Mouse (Mus musculus) forebrain, embryonic 14.5 days (tissue): ENCODE results near the gene Lmo1. TPM values are rescaled to one million over a fixed set of nuclear protein-coding genes. Genes with fewer than 3 reads are reported as not detected.

Experiments used
- ATAC-seq: fragments of 200-750 bp; cut with Nextera tagmentation; 2 replicates; pipeline ENCODE4 v1.8.0; 2017; ENCODE audit warnings: mild to moderate bottlenecking, moderate library complexity
- DNase-seq: peaks from one replicate; pipeline ENCODE4 v3.0.0-alpha.2; 2015; ENCODE audit warnings: low spot score
- H3K27ac ChIP-seq: fragments of 300-500 bp; sonication (generic); 2 replicates; pipeline ENCODE4 v1.5.1; 2014; ENCODE audit warnings: low read depth, mild to moderate bottlenecking, control low read depth, low read length, moderate library complexity
- H3K27me3 ChIP-seq: fragments of 300-500 bp; sonication (generic); replicated peaks from 2 replicates; pipeline ENCODE4 v1.6.1; 2014; ENCODE audit warnings: low read length, control low read depth, mixed read lengths; ENCODE audit not compliant: control insufficient read depth, insufficient read depth
- H3K36me3 ChIP-seq: fragments of 300-500 bp; sonication (generic); 2 replicates; pipeline ENCODE4 v1.6.1; 2014; ENCODE audit warnings: low read length, control low read depth; ENCODE audit not compliant: control insufficient read depth, insufficient read depth
- H3K4me1 ChIP-seq: fragments of 300-500 bp; sonication (generic); 2 replicates; pipeline ENCODE4 v1.6.1; 2014; ENCODE audit warnings: antibody characterized with exemption, low read length, control low read depth; ENCODE audit not compliant: control insufficient read depth, insufficient read depth
- H3K4me2 ChIP-seq: fragments of 300-500 bp; sonication (generic); 2 replicates; pipeline ENCODE4 v1.6.1; 2014; ENCODE audit warnings: mild to moderate bottlenecking, control low read depth, low read length
- H3K4me3 ChIP-seq: fragments of 300-500 bp; sonication (generic); 2 replicates; pipeline ENCODE4 v1.5.1; 2014; ENCODE audit warnings: low read depth, low read length, control low read depth
- H3K9ac ChIP-seq: fragments of 300-500 bp; sonication (generic); 2 replicates; pipeline ENCODE4 v1.6.1; 2014; ENCODE audit warnings: mild to moderate bottlenecking, low read length, control low read depth, moderate library complexity
- H3K9me3 ChIP-seq: fragments of 300-500 bp; sonication (generic); replicated peaks from 2 replicates; pipeline ENCODE4 v1.6.1; 2016; ENCODE audit warnings: low read length, control low read depth, mixed read lengths; ENCODE audit not compliant: control insufficient read depth
- WGBS: fragments of 180-500 bp; shearing (Covaris S2); extraction: QIAGEN DNeasy Blood & Tissue Kit; methylation state at CpG from one replicate; pipeline ENCODE4 v1.1.7; 2014; 5-methylcytosine and 5-hydroxymethylcytosine counted together
- polyA plus RNA-seq: library from polyadenylated mRNA; unstranded; fragments of >200 nt; fragmentation: Nextera tagmentation; extraction: Ambion mirVana; gene quantifications from 2 replicates; pipeline ENCODE4 v1.2.1, GENCODE M21; 2014

Gene Lmo1
- polyA plus RNA-seq, 1 experiment from 2014 or later: 72.5 TPM

DNA sequence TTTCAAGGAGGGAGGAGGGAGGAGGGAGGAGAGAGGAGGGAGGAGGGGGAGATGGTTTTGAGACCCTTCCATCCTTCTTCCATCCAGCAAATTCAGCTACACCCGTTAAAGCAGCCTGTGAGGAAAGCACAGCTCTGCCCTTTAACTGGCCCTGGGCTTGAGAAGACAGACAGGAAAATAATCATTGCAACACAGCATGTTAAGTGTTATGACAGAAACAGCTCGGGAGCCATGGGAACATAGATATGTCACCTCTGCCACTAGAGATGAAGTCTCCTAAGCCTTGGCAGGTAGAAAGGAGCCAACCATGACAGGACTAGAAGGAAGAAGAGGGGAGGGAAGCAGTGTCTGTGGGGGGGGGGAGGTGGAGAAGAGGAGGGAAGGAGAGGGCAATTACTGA lies 31.4 kb upstream of the Lmo1 start:
- no peak overlapping the region for H3K9ac ChIP-seq
- H3K27ac ChIP-seq: no peak overlapping the region
- DNase-seq: no peak
- H3K4me3 ChIP-seq: no peak overlapping the region
- peaks cover 4% of the 10 kb centered on the region for H3K4me1 ChIP-seq
- WGBS: 78% methylated on average over 2 of the region's 2 CpGs
- H3K9me3 ChIP-seq: no peaks in the 10 kb centered on the region
- H3K4me2 ChIP-seq: no peak overlapping the region
- H3K36me3 ChIP-seq: no peaks in the 10 kb centered on the region
- ATAC-seq: no peak
- H3K27me3 ChIP-seq: peaks cover 23% of the 10 kb centered on the region

GRCm38 (mm10) chr7:109203140-109203539 lies 28.1 kb upstream of the Lmo1 start:
- Histone ChIP-seq H3K36me3 (no peaks in the 10 kb centered on the region), H3K9me3 (no peaks in the 10 kb centered on the region), H3K4me3 (no peak overlapping the region), H3K9ac (no peak overlapping the region), H3K27ac (no peak overlapping the region), H3K27me3 (peaks cover 40% of the 10 kb centered on the region), H3K4me1 (peaks cover 4% of the 10 kb centered on the region), H3K4me2 (no peak overlapping the region)
- WGBS: 65% methylated on average over 3 of the region's 3 CpGs
- no peak for DNase-seq
- ATAC-seq: no peak

GRCm38 (mm10) chr7:109200559-109200958 lies 25.6 kb upstream of the Lmo1 start:
- Histone ChIP-seq H3K4me2 (no peak overlapping the region), H3K9ac (no peak overlapping the region), H3K27ac (no peak overlapping the region), H3K27me3 (peaks cover 51% of the 10 kb centered on the region), H3K4me1 (peaks cover 11% of the 10 kb centered on the region), H3K36me3 (no peaks in the 10 kb centered on the region), H3K4me3 (no peak overlapping the region), H3K9me3 (no peaks in the 10 kb centered on the region)
- 86% methylated on average over 3 of the region's 3 CpGs for WGBS
- ATAC-seq (no peak), DNase-seq (no peak)

GRCm38 (mm10) chr7:109197161-109197650 lies 22.2 kb upstream of the Lmo1 start:
- no peak overlapping the region for H3K4me3 ChIP-seq
- 44% methylated on average over 3 of the region's 3 CpGs for WGBS
- peaks cover 70% of the 10 kb centered on the region for H3K27me3 ChIP-seq

DNA sequence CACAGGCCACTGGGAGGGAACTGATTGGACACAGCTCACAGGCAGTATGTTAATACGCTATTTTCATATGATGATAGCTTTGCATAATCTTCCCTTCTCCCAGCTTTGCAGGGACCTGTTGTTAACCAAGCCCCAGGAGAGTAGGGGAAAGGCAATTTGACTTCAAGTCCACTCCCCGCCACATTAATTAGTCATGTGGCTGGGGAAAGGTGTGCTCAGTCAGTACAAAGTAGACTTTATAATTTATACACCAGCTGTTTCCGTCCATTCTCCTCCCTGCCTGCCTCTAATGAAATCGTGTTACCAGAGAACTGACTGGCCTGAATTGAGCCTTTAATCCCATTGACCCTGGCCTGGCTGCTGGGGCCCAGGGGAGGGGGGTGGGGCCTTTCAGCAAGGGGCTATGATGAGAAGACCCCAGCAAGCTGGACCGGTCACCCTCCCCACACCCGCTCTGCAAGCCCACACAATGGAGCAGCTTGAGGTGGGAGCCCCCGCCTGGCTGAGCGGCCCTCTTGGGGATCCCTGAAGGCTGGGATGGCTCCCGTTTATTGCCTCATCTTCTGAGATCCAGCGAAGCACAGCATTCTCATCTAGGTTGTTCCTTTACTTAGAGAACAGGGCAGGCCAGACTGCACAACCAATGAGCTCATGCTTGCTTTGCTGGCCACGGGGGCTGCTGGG lies 21.5 kb upstream of the Lmo1 start:
- Histone ChIP-seq H3K9me3 (no peaks in the 10 kb centered on the region), H3K27me3 (peaks cover 69% of the 10 kb centered on the region), H3K4me3 (no peak overlapping the region), H3K9ac (no peak overlapping the region), H3K36me3 (no peaks in the 10 kb centered on the region), H3K27ac (peak overlapping the region; percentile 22; the same call in 1 of the 2 replicates), H3K4me2 (no peak overlapping the region), H3K4me1 (peaks cover 26% of the 10 kb centered on the region)
- 0 out of 2 replicates have a peak, but pooled peaks have one; percentile 8 for ATAC-seq
- WGBS: 3% methylated on average over 11 of the region's 11 CpGs
- peak; percentile 37 for DNase-seq

More at GRCm38 (mm10) chr7:109197161-109197650, 22.2 kb upstream of the Lmo1 start:
- Histone ChIP-seq H3K36me3 (no peaks in the 10 kb centered on the region), H3K4me2 (no peak overlapping the region), H3K4me1 (peaks cover 20% of the 10 kb centered on the region), H3K9me3 (no peaks in the 10 kb centered on the region), H3K9ac (no peak overlapping the region), H3K27ac (no peak overlapping the region)
- DNase-seq (no peak), ATAC-seq (no peak)

DNA sequence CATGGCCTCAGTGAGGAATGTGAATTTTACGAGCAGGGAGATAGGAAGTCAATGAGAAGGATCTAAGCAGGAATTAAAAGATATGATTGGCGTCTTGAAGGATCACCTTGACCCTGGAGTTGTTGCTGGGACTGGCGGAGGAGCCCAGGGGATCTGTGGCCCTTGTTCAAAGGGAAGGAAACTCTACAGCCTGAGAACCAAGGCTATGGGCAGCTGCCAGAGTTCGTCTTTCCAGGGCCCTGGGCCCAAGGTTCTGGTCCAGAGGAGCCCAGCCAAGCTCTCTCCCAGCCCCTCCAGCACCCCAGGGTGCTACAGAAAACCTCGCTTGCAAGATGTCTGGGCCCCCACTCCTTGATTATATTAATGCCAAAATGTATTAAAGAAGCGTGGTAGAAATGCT lies 21.0 kb upstream of the Lmo1 start:
- no peaks in the 10 kb centered on the region for H3K9me3 ChIP-seq
- no peaks in the 10 kb centered on the region for H3K36me3 ChIP-seq
- H3K4me3 ChIP-seq: no peak overlapping the region
- DNase-seq (no peak), ATAC-seq (no peak)
- WGBS: 45% methylated on average over 6 of the region's 6 CpGs
- H3K27ac ChIP-seq: no peak overlapping the region
- H3K4me2 ChIP-seq: no peak overlapping the region
- H3K27me3 ChIP-seq: peaks cover 69% of the 10 kb centered on the region
- H3K9ac ChIP-seq: no peak overlapping the region
- H3K4me1 ChIP-seq: peaks cover 26% of the 10 kb centered on the region

- Histone ChIP-seq H3K4me3 (no peak overlapping the region), H3K27ac (no peak overlapping the region), H3K36me3 (no peaks in the 10 kb centered on the region), H3K4me1 (peaks cover 36% of the 10 kb centered on the region), H3K27me3 (peaks cover 63% of the 10 kb centered on the region), H3K4me2 (no peak overlapping the region), H3K9me3 (no peaks in the 10 kb centered on the region), H3K9ac (no peak overlapping the region)
- ATAC-seq: no peak
- 89% methylated on average over 1 of the region's 1 CpGs for WGBS
- DNase-seq: no peak
Observed at GRCm38 (mm10) chr7:109194850-109195249, 19.8 kb upstream of the Lmo1 start.

DNA sequence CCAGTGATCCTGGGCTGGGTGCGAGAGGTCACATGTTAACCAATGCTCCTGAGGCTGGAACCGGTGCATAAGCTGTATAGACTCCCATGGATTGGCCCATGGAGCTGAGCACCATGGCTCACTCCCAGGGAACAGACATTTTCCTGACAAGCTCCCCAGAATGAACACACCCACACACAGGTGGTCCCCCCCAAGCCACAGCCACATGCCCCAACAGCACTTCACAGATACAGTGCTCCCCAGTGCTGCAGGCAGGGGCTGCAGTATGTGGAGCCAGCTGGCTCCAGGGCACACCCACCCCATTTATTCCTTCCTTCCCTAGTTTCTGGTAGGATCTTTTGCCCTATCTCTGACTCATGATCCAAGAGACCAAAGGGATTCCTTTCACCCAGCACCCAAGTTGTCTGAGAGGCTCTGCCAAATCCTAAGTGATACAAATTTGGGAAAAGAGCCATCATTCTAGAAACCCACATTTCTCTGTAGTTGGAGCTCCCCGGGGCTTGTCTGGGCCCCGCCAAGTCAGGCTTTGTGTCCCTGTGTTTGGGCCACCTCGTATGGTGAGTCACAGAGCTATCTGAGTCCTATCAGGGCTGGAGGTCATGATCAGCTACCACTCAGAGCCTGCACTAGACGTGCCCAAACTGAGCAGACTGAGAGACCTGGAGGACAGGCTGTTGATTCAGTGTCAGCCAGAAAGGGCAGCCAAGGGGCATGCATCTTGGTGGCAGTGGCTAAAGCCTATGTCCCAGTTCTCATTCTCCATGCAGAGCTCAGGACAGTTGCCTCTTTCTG lies 12.4 kb upstream of the Lmo1 start:
- Histone ChIP-seq H3K27ac (no peak overlapping the region), H3K4me2 (no peak overlapping the region), H3K9ac (no peak overlapping the region), H3K27me3 (peaks cover 52% of the 10 kb centered on the region), H3K9me3 (no peaks in the 10 kb centered on the region), H3K36me3 (no peaks in the 10 kb centered on the region), H3K4me3 (no peak overlapping the region), H3K4me1 (peaks cover 19% of the 10 kb centered on the region)
- ATAC-seq (no peak), DNase-seq (no peak)
- 75% methylated on average over 6 of the region's 6 CpGs for WGBS

DNA sequence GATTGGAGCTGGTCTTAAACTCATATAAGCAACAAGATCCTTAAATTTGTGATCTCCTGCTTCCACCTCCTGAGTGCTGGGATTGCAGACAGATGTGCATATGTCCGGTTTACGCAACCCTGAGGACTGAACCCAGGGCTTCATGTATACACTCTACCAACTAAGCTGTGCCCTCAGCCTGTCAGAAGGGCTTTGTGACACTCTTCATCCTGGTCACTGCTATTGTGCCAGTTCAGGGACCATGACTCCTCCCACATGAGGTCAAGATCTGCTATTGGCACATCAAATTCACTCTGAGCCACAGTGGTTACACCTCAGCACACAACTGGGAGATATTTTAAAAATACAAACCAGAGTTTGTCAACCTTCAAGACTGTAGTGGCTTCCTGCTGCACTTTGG lies 11.0 kb upstream of the Lmo1 start:
- Histone ChIP-seq H3K27me3 (peaks cover 58% of the 10 kb centered on the region), H3K36me3 (no peaks in the 10 kb centered on the region), H3K4me3 (no peak overlapping the region), H3K9me3 (no peaks in the 10 kb centered on the region), H3K4me2 (no peak overlapping the region), H3K27ac (no peak overlapping the region), H3K9ac (no peak overlapping the region), H3K4me1 (peaks cover 11% of the 10 kb centered on the region)
- WGBS: 81% methylated on average over 2 of the region's 2 CpGs
- ATAC-seq (no peak), DNase-seq (no peak)
